Mouse (Mus musculus): Measurements from ENCODE around the gene Prkn.

- TF ChIP-seq POLR2A (IDR thresholded peaks at IDR 0.05; ENCODE audit: extremely low read depth, insufficient read depth, low read length) (no peak), CTCF (IDR thresholded peaks at IDR 0.05; ENCODE audit: extremely low read depth, insufficient read depth, low read length) (no peak)
Measured at GRCm38 (mm10) chr17:11990386-11991087, 1150.4 kb downstream of the Prkn start.
